Mouse (Mus musculus): Measurements from ENCODE around the gene Fam184a.

DNA sequence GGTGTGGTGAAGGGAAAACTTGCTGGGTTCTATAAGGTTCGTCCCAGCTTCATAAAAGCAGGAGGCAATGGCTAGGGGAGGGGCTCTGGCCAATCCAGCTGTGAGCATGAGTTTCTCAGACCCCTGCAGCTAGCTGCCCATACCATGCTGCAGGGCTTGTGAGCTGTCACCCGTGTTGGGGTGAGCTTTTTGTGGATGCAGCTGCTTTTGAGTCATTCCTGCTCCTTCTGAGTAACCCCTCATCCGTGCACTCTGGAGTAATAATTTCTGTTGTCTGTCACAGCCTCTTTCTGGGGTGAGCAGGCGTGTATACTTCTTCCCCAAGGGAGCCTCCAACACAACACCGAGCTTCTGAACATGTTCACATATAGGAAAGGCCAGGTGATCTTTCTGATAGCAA is 63.0 kb downstream of the Fam184a start:
- no peak for TF ChIP-seq MYOD1 (IDR thresholded peaks at IDR 0.05; ENCODE audit: control insufficient read depth in 1 of 3, insufficient read length in 2 of 3, low read depth in 2 of 3)
- no peak for TF ChIP-seq MAX (IDR thresholded peaks at IDR 0.05; ENCODE audit: low read depth)
- TF ChIP-seq POLR2A (IDR thresholded peaks at IDR 0.05; ENCODE audit: insufficient read length, low read depth), result no peak
- no peak for TF ChIP-seq E2F4 (IDR thresholded peaks at IDR 0.05; ENCODE audit: insufficient read depth)
- TF ChIP-seq CEBPB (IDR thresholded peaks at IDR 0.05; ENCODE audit: insufficient read depth, poor library complexity, severe bottlenecking), result no peak
